Mouse (Mus musculus) adipose tissue, adult 10 weeks (tissue): ENCODE data around the gene Zfp111. TPM values are rescaled to one million over a fixed set of nuclear protein-coding genes. Genes with fewer than 3 reads are reported as not detected.

ENCODE experiments used
- polyA plus RNA-seq: library from polyadenylated mRNA; stranded (reverse); fragments of 350-450 nt; fragmentation: Illumina TruSeq; extraction: RNeasy Lipid Tissue Mini Kit (QIAGEN cat#74804); gene quantifications from one replicate; pipeline ENCODE4 v1.2.3, GENCODE M21; 2014; ENCODE audit warnings: low read depth, low replicate concordance

Zfp111 gene
- polyA plus RNA-seq, result 5.2 TPM

GRCm38 (mm10) chr7:24211343-24211742 lies at the start of gene Zfp111:
Gene Zfp111, minus strand, starts transcription at chr7:24211443.

GRCm38 (mm10) chr7:24254633-24255474 lies 43.6 kb upstream of the Zfp111 start, which contains the start of gene Zfp108:
Gene Zfp108, plus strand, starts transcription at chr7:24254794.

GRCm38 (mm10) chr7:24237040-24237791 lies 26.0 kb upstream of the Zfp111 start, which contains the start of gene Zfp109:
Gene Zfp109, minus strand, starts transcription at chr7:24237560.

GRCm38 (mm10) chr7:24174618-24175336 lies 36.5 kb downstream of the Zfp111 start, which contains the start of gene Zfp114:
Gene Zfp114, plus strand, starts transcription at chr7:24175060.

Other genes with a start within 250 kb of the Zfp111 start
- 0.09 TPM for gene Vmn1r181, start 236.8 kb downstream of the Zfp111 start, polyA plus RNA-seq
- gene V1rd19, start 209.8 kb downstream of the Zfp111 start, polyA plus RNA-seq, result not detected
- not detected for gene Vmn1r183, start 158.2 kb downstream of the Zfp111 start, polyA plus RNA-seq
- gene Zfp180, start 129.5 kb downstream of the Zfp111 start, polyA plus RNA-seq, result 12.1 TPM
- 4.6 TPM for gene Zfp112, start 99.1 kb downstream of the Zfp111 start, polyA plus RNA-seq
- gene Zfp235, start 77.3 kb downstream of the Zfp111 start, polyA plus RNA-seq, result 6.9 TPM
- 0.34 TPM for gene Zfp114, start 36.4 kb downstream of the Zfp111 start, polyA plus RNA-seq
- 1.8 TPM for gene Zfp109, start 26.1 kb upstream of the Zfp111 start, polyA plus RNA-seq
- gene Zfp108, start 43.4 kb upstream of the Zfp111 start, polyA plus RNA-seq, result 2.3 TPM
- 4.3 TPM for gene Zfp93, start 59.0 kb upstream of the Zfp111 start, polyA plus RNA-seq
- gene Zfp61, start 89.8 kb upstream of the Zfp111 start, polyA plus RNA-seq, result 12.2 TPM
- 6.8 TPM for gene Zfp94, start 105.2 kb upstream of the Zfp111 start, polyA plus RNA-seq
- 3.5 TPM for gene Tescl, start 122.5 kb upstream of the Zfp111 start, polyA plus RNA-seq
- not detected for gene Lypd5, start 137.8 kb upstream of the Zfp111 start, polyA plus RNA-seq
- gene Kcnn4, start 158.8 kb upstream of the Zfp111 start, polyA plus RNA-seq, result 6.2 TPM
- 26.5 TPM for gene Smg9, start 188.2 kb upstream of the Zfp111 start, polyA plus RNA-seq
- 18.3 TPM for gene Irgc1, start 240.9 kb upstream of the Zfp111 start, polyA plus RNA-seq